Mouse (Mus musculus) kidney, embryonic 14.5 days (tissue): Measurements from ENCODE around the gene Dmbx1. TPM values are rescaled to one million over a fixed set of nuclear protein-coding genes. Genes with fewer than 3 reads are reported as not detected.

Experiments
- polyA plus RNA-seq: library from polyadenylated mRNA; unstranded; fragments of >200 nt; fragmentation: Nextera tagmentation; extraction: Ambion mirVana; gene quantifications from 2 replicates; pipeline ENCODE4 v1.2.1, GENCODE M21; 2014

The Dmbx1 gene
- polyA plus RNA-seq, 1 experiment from 2014 or later = not detected

Other genes with a start within 250 kb of the Dmbx1 start
- gene Efcab14, start 202.2 kb downstream of the Dmbx1 start, polyA plus RNA-seq = 35.4 and 54.1 TPM in 2 replicates
- 0.26 TPM in 1 of 2 replicates, not detected in the other for gene Tex38, start 158.9 kb downstream of the Dmbx1 start, polyA plus RNA-seq
- gene Atpaf1, start 155.1 kb downstream of the Dmbx1 start, polyA plus RNA-seq = 55.8 and 63.5 TPM in 2 replicates
- 9.4 and 9.9 TPM in 2 replicates for gene Mob3c, start 111.8 kb downstream of the Dmbx1 start, polyA plus RNA-seq
- 17.6 and 19.6 TPM in 2 replicates for gene Mknk1, start 100.7 kb downstream of the Dmbx1 start, polyA plus RNA-seq
- not detected in 2 replicates for gene Kncn, start 55.5 kb downstream of the Dmbx1 start, polyA plus RNA-seq
- not detected in 2 replicates for gene 6430628N08Rik, start 49.3 kb downstream of the Dmbx1 start, polyA plus RNA-seq
- 5.2 and 8.7 TPM in 2 replicates for gene Faah, start 78.0 kb upstream of the Dmbx1 start, polyA plus RNA-seq
- gene Nsun4, start 114.0 kb upstream of the Dmbx1 start, polyA plus RNA-seq = 17.1 and 24.1 TPM in 2 replicates
- gene Uqcrh, start 135.1 kb upstream of the Dmbx1 start, polyA plus RNA-seq = 513 and 692 TPM in 2 replicates
- gene Lrrc41, start 135.3 kb upstream of the Dmbx1 start, polyA plus RNA-seq = 66.6 and 78.1 TPM in 2 replicates
- 26.6 and 40.7 TPM in 2 replicates for gene Rad54l, start 183.8 kb upstream of the Dmbx1 start, polyA plus RNA-seq
- gene Pomgnt1, start 183.9 kb upstream of the Dmbx1 start, polyA plus RNA-seq = 50.9 and 68.2 TPM in 2 replicates
- gene Lurap1, start 211.4 kb upstream of the Dmbx1 start, polyA plus RNA-seq = 2.2 and 3.2 TPM in 2 replicates
- 0.50 and 0.89 TPM in 2 replicates for gene Tspan1, start 227.7 kb upstream of the Dmbx1 start, polyA plus RNA-seq
- not detected in 2 replicates for gene 1700042G07Rik, start 233.4 kb upstream of the Dmbx1 start, polyA plus RNA-seq
- gene Gm49337, start 233.5 kb upstream of the Dmbx1 start, polyA plus RNA-seq = not detected in 2 replicates